Mouse (Mus musculus): ENCODE data around the gene Nop14.

- TF ChIP-seq CTCF (IDR thresholded peaks at IDR 0.05; ENCODE audit: low read depth, low read length) (no peak), GATA1 (IDR thresholded peaks at IDR 0.05; ENCODE audit: borderline replicate concordance, low read length) (no peak)
Measured at GRCm38 (mm10) chr5:34636481-34637287, 23.3 kb downstream of the Nop14 start, which contains the start of gene Mfsd10.
